Mouse (Mus musculus) ES-CJ7 (cell line): ENCODE results near the gene Prkar1a.

Experiments used
- DNase-seq: peaks from one replicate; pipeline ENCODE4 v3.0.0; 2011; ENCODE audit warnings: low read depth, low spot score

Prkar1a gene

GRCm38 (mm10) chr11:109705336-109706054 lies 56.3 kb downstream of the Prkar1a start:
- DNase-seq: no peak

- DNase-seq: no peak
These were observed 56.8 kb downstream of the Prkar1a start for GRCm38 (mm10) chr11:109706055-109706412.

- DNase-seq: no peak
These were observed 57.4 kb downstream of the Prkar1a start for GRCm38 (mm10) chr11:109706586-109706985.

DNA sequence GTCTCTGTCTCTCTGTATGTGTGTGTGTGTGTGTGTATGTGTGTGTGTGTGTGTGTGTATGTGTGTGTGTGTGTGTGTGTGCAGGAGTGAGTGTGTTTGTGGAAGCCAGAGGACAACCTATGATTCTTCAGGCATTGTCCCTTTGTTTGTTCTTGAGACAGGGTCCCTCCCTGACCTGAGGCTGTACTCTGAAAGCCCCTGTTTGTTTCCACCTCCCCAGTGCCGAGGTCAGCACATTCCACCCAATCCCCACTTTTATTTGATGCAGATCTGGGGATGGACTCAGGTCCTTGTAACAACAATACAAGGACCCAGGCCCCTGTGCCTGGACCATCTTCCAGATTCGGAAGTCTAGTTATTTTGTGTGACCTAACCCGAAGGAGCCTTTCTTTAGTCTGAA lies 58.2 kb downstream of the Prkar1a start:
- DNase-seq: no peak

DNA sequence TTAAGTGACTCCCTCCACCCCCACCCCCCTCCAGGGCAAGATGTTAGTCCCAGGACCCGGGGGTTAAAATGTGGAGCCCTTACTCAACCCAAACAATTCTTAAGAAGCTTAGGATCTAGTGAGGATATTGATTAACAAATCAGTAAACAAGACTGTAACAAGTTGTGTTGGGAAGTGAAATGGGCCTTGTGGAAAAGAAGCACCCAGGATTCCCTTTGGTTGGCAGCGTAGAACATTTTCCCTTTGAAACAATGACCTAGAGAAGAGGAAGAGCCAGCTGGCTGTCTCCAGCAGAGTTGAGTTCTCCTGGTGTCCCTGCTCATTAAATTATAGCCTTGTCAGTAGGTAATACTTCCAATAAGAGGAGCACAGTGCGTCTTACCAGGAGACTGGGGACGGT lies 59.6 kb downstream of the Prkar1a start:
- no peak for DNase-seq

GRCm38 (mm10) chr11:109709501-109709900 lies 60.3 kb downstream of the Prkar1a start:
- no peak for DNase-seq

DNA sequence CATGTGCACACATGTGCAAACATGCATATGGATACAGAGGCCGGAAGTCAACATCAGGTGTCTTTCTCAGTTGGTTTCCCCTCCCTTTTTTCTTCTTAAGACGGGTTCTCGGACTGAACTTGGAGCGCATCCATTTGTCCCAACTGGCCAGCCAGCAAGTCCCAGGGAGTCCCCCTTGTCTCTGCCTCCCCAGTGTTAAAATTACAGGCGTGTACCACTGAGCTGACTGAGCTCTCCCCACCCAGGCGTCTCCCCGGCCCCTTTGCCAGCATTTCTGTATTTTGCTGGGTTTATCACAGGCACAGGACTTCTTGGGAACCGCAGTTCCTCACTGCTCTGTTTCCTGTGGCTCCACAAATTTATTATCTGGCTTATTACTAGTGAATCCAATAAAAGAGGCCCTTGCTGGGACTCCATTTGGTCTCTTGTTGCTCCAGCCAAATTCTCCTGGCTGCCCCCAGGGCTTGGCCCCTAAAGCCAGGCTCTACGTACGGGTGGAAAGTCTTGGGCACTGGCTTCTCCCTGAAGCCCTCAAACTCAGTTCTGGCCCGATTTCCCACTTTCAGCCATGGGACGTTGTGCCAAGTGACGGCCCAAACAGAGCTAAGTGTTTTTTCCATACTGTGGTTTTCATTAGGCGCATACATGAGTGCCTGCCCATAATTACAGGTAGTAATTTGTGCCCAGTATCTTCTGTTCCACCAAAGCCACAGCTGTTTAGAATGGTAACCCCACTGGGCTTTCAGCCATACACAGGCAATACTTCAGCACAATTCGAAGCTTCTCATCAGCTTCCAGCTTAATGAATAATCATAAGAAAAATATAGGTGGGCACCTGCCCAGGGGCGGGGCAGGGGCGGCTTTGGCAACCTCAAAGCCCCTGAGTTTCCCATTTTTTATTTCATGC lies 65.4 kb downstream of the Prkar1a start:
- DNase-seq: no peak

DNA sequence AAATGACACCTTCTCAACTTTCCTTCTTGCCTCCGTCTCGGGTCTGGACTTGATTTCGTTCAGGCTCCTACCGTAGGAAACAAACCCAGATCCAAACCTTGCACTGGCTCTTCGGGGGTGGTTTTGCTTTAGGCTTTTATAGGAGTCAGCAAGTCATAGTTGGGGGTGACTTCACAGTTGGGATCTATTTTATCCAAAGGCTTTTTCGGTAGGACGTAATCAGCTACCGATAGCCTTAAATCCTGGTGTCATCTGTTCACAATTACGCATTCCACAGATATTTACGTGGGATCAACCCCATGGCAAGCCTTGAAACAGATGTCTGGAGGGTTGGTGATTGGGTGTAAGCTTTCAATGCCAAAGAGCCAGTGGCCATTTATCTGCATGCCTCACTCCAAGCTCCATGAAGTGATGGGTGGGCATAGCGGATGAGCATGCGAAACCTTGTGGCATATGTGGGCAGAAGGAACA lies 66.1 kb downstream of the Prkar1a start:
- DNase-seq: no peak

DNA sequence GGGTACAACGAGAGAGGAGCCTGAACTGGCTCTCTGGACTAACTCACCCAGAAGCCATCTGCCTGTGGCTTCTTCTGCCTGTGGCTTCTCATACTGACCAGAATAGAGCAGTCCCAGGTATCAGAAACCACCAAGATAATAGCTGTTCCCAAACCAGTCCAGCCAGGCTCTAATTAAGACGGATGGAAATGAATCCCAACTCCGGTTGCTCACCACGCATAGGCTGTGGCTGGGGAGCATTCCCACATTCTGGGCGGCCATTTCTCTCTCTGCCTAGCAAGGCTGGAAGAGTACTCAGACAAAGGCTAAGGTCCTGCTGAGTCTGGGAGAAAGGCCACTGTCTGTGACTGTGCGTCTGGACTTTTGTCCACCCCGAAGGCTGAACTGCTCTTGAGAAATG lies 67.8 kb downstream of the Prkar1a start:
- no peak for DNase-seq

DNA sequence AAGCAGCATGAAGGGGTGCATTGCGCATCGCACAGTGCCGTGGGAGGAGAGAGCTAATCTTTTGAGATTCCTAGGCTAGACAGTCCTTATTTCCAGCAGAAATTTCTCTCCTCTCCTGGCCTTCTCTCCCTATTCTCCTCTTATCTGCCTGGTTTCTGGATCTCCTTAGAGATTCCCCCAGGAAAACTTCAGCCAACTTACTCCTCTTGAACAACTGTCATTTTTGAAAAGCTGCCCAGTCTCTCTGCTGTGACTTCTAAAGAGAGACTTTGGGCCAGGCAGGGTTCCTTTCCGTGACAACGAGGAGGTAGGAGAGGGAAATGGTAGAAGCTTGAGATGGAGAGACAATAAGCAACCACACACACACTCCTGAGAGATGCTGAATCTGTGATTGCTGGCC lies 68.2 kb downstream of the Prkar1a start:
- no peak for DNase-seq

DNA sequence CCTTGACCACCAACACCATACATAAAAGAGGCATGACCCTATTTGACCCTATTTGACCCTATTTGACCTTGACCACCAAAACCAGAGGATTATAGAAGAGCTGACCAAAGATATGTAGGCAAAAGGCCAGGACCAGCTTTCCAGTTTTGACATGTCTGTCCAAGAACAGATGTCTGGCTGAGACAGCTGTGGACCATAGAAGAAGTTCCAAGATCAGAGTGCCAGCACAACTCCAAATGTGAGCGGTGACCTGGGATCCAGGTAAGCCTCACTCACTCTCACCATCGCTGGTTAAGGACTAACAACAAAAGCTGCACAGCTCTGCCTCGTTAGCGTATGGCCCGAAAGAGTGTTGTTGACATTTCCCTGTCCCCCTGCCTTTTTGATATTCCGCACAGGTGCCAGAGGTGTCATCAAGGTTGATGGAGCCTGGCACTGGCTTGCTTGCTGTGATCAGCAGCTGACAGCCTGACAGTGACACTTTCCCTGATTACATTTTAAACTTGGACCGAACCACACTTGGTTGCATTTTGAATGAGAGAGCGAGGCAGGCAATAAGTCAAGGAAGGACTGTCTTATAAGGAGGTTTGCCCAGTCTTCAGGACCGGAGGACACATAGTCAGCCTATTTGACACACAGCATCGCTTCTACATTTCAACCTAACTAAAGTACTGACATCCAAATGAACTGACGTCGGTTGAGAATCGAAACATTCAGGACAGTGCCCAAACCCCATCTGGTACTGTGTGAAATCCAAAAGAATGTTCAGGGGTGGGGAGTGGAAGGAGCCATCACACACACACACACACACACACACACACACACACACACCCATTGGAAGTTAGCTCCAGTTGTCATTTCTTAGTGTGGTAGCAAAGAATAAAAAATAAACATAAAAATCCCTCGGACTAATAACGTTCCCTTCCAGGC lies 69.0 kb downstream of the Prkar1a start:
- no peak for DNase-seq
